Mouse (Mus musculus): ENCODE measurements at regions not wholly inside any gene's neighbourhood (a gene's known extent, or its start where the extent isn't known, plus 50 kb on each side); places are given as distances from the start of the nearest gene placed in this dataset.

DNA sequence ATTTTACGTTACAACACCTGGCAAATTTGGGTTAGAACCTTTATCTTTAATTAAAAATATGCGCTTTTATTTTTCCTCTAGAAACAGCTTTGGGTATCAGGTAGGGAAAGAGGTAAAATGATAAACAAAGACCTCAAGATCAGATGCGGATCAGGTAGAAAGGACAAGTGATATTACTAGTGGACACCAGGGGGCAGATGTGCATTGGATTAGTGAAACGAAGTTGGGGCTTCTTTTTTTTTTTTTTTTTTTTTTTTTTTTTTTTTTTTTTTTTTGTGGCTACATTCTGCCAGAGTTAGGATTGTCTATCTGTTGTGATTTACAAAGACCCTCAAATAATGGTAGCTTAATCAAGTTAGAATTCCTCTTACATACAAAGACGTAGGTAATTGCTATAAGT is 153.8 kb downstream of the Cd109 start:
- DNase-seq (ENCODE audit: low read depth): peak; percentile 69
- TF ChIP-seq POLR2A (IDR thresholded peaks at IDR 0.05; ENCODE audit: borderline replicate concordance, extremely low read depth, insufficient read depth, insufficient read length, poor library complexity, severe bottlenecking): no peak
- peak; percentile 53; the same call in 1 of the 2 replicates for TF ChIP-seq CTCF (IDR thresholded peaks at IDR 0.05; ENCODE audit: borderline replicate concordance, extremely low read depth, insufficient read depth, insufficient read length)

DNA sequence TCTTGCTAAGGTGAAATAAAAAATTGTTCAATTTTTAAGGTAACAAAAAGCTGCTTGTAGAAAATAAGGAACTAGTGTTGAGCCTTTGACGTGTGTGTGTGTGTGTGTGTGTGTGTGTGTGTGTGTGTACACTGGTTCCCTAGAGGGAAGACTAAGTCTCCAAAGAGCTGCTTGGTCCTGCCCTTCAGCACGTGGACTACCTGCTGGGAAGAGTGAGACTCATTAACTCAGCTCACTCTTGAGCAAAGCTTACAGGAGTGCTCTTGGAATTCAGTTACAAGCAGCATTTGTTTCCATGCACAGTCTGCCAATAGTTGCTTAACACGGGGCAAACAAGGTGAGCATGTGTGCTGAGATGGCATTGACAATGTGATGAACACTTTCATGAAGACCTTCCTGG is 158.6 kb downstream of the Cd109 start:
- no peak for TF ChIP-seq POLR2A (IDR thresholded peaks at IDR 0.05; ENCODE audit: borderline replicate concordance, extremely low read depth, insufficient read depth, insufficient read length, poor library complexity, severe bottlenecking)
- DNase-seq (ENCODE audit: low read depth): no peak

DNA sequence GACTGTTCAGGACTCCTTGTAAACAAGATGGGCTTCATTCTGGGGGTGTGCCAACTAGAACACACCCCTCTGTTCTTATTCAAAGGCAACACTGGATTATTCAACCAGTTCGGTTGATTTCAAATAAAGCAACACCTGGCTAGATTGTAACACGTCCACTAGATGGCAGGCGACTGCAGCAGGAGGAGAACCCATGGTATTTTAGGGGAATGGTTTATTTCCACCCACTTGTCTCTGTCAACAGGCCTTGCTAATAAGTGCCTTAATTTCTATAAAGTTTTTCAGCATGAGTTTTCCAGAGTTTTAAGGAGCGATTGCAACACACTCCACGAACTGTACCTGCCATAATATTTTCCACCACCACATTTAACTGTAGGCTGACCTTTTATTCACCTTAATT is 160.1 kb downstream of the Cd109 start:
- TF ChIP-seq POLR2A (IDR thresholded peaks at IDR 0.05; ENCODE audit: borderline replicate concordance, extremely low read depth, insufficient read depth, insufficient read length, poor library complexity, severe bottlenecking) (no peak), CTCF (IDR thresholded peaks at IDR 0.05; ENCODE audit: borderline replicate concordance, extremely low read depth, insufficient read depth, insufficient read length) (peak; percentile 82; the same call in 1 of the 2 replicates)
- peak; percentile 80 for DNase-seq (ENCODE audit: low read depth)

DNA sequence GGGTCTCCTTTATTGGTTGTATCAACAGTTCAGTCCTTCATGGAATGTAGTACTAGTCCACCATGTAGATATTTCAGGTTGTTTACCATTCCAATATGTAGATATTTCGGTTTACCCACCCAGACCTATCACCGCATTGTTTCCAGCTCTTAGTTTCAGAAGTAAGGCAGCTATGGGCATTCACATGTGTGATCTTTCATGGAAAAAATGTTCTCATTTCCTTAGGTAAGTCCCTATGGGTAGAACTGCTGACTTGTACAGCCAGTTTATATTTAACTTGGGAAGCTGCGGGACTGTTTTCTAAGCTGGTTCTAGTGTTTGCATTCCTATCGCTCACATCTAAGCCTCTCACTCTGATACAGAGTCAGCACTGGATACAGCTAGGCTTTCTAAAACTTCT is 165.2 kb downstream of the Cd109 start:
- DNase-seq (ENCODE audit: low read depth): no peak
- TF ChIP-seq POLR2A (IDR thresholded peaks at IDR 0.05; ENCODE audit: borderline replicate concordance, extremely low read depth, insufficient read depth, insufficient read length, poor library complexity, severe bottlenecking) (no peak), CTCF (IDR thresholded peaks at IDR 0.05; ENCODE audit: borderline replicate concordance, extremely low read depth, insufficient read depth, insufficient read length) (no peak)

DNA sequence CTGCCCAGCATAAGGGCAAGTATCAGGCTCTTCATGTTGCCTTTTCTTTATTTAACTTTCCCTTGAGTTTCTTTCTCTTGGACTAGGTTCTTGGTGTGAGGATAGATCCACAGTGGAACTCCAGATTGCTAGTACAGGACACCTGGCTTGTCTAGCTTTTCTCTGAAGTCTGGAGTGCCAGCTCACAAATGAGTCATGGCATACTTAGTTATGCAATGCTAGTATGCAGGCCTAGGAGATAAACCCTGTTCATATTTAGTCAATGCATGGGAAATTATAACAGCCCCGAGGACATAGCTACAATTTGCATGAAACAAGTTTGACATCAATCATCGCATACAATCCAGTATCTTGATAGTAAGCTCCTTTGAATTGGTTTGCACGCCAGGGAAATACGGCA is 167.0 kb downstream of the Cd109 start:
- TF ChIP-seq CTCF (IDR thresholded peaks at IDR 0.05; ENCODE audit: borderline replicate concordance, extremely low read depth, insufficient read depth, insufficient read length): no peak
- TF ChIP-seq POLR2A (IDR thresholded peaks at IDR 0.05; ENCODE audit: borderline replicate concordance, extremely low read depth, insufficient read depth, insufficient read length, poor library complexity, severe bottlenecking): no peak
- DNase-seq (ENCODE audit: low read depth): no peak

DNA sequence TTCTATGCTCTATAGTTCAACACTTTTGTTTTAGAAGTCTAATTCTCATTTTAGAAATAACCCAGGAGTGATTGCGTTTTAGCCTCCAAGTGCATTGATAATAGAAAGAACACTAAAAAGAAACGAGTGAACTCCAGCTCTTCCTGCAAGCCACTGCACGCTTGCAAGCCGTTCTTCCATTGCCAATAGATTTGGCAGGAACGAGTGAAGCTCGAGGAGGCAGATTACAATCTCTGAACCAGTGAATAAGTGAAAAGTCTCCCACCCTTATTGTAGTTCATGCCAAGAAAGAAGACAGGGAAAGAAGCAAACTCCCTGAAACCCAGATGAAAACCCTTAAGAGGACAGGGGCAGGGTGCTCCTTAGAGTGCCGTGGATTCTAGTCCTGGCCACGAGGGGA is 167.5 kb downstream of the Cd109 start:
- DNase-seq (ENCODE audit: low read depth): no peak
- TF ChIP-seq CTCF (IDR thresholded peaks at IDR 0.05; ENCODE audit: borderline replicate concordance, extremely low read depth, insufficient read depth, insufficient read length) (no peak), POLR2A (IDR thresholded peaks at IDR 0.05; ENCODE audit: borderline replicate concordance, extremely low read depth, insufficient read depth, insufficient read length, poor library complexity, severe bottlenecking) (no peak)

DNA sequence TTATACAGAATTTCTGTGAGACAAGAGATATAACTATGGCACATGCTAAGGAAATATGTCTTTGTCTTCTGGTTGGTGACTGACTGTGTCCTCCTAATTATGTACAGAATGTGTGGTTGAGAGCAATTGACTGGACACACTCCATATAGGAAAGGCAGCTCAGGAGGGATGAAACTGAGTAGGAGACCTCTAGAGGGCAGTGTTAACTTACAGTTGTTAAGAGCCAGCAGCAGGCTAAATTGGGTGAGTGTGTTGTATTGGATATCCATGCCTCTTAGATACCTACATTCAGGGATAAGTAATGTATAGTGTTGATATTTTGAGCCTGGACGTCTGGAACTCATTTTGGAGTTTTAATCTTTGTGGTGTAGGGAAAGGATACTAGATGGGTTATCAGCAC is 172.5 kb downstream of the Cd109 start:
- TF ChIP-seq POLR2A (IDR thresholded peaks at IDR 0.05; ENCODE audit: borderline replicate concordance, extremely low read depth, insufficient read depth, insufficient read length, poor library complexity, severe bottlenecking): no peak
- peak; percentile 74; the same call in 1 of the 2 replicates for TF ChIP-seq CTCF (IDR thresholded peaks at IDR 0.05; ENCODE audit: borderline replicate concordance, extremely low read depth, insufficient read depth, insufficient read length)
- peak; percentile 92 for DNase-seq (ENCODE audit: low read depth)

DNA sequence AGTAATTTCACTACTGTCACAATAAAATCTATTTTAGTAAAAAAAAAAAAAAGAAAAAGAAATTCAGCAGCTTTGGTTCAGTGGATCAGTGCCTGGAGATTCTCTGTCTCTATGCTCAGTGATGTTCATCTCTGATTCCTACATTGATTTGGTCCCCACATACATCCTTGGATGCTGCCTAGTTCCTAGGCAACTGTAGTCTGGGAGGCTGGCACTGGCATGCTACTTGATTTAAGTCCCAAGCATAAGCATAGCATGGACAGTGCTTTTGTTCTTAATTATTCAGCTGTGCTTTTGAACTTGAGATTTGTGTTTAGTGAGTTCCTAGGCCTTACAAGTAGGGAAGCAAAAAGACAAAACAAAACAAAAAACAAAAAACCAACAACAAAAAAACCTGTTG is 174.4 kb downstream of the Cd109 start:
- peak; percentile 68 for DNase-seq (ENCODE audit: low read depth)

DNA sequence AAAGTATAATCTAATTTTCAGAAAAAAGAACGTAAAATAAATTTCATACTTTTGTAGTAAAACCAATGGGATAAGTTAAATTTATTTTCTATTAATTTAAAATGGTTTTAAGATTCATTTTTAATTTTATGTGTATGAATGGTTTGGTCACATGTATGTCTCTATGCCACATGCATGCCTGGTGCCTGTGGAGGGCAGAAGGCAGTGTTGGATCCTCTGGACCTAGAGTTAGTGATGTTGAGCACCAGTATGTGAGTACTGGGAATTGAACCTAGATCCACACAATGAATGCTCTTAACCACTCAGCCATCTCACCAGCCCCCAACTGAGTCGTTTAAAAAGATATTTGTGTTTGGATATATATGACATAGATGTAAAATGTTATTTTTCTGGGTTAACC is 174.8 kb downstream of the Cd109 start:
- no peak for TF ChIP-seq POLR2A (IDR thresholded peaks at IDR 0.05; ENCODE audit: borderline replicate concordance, extremely low read depth, insufficient read depth, insufficient read length, poor library complexity, severe bottlenecking)
- TF ChIP-seq CTCF (IDR thresholded peaks at IDR 0.05; ENCODE audit: borderline replicate concordance, extremely low read depth, insufficient read depth, insufficient read length): no peak
- no peak for DNase-seq (ENCODE audit: low read depth)

More for the DNA sequence above, 174.4 kb downstream of the Cd109 start:
- TF ChIP-seq POLR2A (IDR thresholded peaks at IDR 0.05; ENCODE audit: borderline replicate concordance, extremely low read depth, insufficient read depth, insufficient read length, poor library complexity, severe bottlenecking): no peak
- TF ChIP-seq CTCF (IDR thresholded peaks at IDR 0.05; ENCODE audit: borderline replicate concordance, extremely low read depth, insufficient read depth, insufficient read length): no peak

DNA sequence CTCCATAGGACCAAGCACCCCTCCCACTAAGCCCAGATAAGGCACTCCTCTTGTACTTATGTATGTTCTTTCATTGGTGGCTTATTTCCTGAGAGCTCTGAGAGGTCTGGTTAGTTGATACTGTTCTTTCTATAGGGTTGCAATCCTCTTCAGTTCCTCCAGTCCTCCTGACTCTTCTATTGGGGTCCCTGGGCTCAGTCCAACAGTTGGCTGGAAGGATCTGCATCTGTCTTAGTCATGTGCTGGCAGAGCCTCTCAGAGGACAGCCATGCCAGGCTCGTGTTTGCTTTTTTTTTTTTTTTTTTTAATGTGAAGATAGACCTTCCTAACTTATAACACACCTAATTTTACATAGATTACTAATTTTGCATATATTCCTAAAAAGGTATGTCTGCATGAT is 180.5 kb downstream of the Cd109 start:
- no peak for DNase-seq (ENCODE audit: low read depth)
- no peak for TF ChIP-seq CTCF (IDR thresholded peaks at IDR 0.05; ENCODE audit: borderline replicate concordance, extremely low read depth, insufficient read depth, insufficient read length)
- TF ChIP-seq POLR2A (IDR thresholded peaks at IDR 0.05; ENCODE audit: borderline replicate concordance, extremely low read depth, insufficient read depth, insufficient read length, poor library complexity, severe bottlenecking): no peak

DNA sequence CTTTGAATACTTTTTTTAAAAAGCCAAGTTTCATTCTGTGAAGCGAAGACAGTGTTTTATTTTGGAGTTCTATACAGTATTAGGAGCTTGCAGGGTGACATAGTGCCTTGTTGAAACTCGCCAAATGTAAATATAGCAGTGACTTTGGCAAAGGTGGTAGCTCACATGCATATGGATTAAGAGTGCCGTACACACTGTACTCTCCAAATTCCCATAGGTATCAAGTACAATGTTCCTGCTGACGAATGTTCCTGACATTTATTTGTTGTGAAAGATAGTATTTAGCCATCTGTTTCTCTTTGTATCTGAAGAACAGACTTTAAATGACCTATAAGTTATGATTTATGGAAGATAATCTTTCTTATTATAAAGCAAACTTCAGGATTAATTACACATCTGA is 201.9 kb downstream of the Cd109 start:
- DNase-seq (ENCODE audit: low read depth): no peak
- TF ChIP-seq CTCF (IDR thresholded peaks at IDR 0.05; ENCODE audit: borderline replicate concordance, extremely low read depth, insufficient read depth, insufficient read length) (no peak), POLR2A (IDR thresholded peaks at IDR 0.05; ENCODE audit: borderline replicate concordance, extremely low read depth, insufficient read depth, insufficient read length, poor library complexity, severe bottlenecking) (no peak)

DNA sequence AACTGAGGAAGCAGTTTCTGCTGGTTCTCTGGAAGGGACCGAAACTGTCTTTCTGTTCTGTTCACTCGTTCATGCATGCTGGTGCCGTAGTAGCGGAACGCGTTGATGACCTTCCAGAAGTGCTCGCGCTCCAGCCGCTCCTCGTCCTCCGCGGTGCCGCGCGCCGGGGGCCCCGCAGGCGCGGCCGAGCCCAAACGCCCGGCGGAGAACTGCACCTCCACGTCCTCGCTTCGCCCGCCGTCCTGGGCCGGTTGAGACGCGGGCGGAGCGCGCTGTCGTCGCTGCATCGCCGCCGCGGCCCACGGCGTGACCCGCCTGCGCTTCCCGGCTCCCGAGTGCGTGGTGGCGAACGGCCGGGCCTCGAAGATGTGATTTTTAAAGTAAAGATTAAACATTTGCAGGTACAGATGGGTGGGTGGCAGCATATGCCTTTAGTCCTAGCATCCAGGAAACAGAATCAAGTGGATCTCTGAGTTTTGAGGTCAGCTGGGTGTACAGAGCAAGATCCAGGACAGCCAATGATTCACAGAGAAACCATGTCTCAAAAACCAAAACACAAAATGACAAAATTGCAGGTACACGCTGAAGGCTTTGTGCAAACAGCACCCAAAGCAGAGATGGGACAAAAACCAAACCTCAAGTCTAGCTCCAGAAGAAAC is 206.3 kb downstream of the Cd109 start:
- DNase-seq (ENCODE audit: low read depth): peak; percentile 41

All from brain, embryonic 14.5 days (tissue).